Mouse (Mus musculus) heart, adult 2 months (tissue): Measurements from ENCODE around the gene Msrb1.

Experiments
- CTCF ChIP-seq: fragments of 200-600 bp; IDR thresholded peaks from 2 replicates; pipeline ENCODE4 v1.8.1; 2022; ENCODE audit warnings: antibody characterized with exemption, mild to moderate bottlenecking, moderate library complexity
- EP300 ChIP-seq: fragments of 200-500 bp; IDR thresholded peaks from 2 replicates; pipeline ENCODE4 v1.6.1; 2011; ENCODE audit warnings: low read depth, low read length, control low read depth; ENCODE audit not compliant: insufficient read depth
- POLR2A ChIP-seq: fragments of 200-500 bp; IDR thresholded peaks from 2 replicates; pipeline ENCODE4 v1.6.1; 2011; ENCODE audit warnings: mild to moderate bottlenecking, low read depth, low read length, control low read depth; ENCODE audit not compliant: insufficient read depth

- TF ChIP-seq EP300 (no peak), CTCF (no peak), POLR2A (no peak)
These were observed 18.5 kb upstream of the Msrb1 start, which contains the start of the genes Rnf151 and Rps2 for GRCm38 (mm10) chr17:24717943-24718342.
